Mouse (Mus musculus): ENCODE results near the gene Cfi. TPM values are rescaled to one million over a fixed set of nuclear protein-coding genes. Genes with fewer than 3 reads are reported as not detected.

Cfi gene
- 0.22 TPM in 1 of 2 replicates, not detected in the other for total RNA-seq (2014; rRNA removed)
- 0.33 and 0.55 TPM in 2 replicates for polyA plus RNA-seq (2015; fragmentation: Nextera tagmentation; extraction: Ambion mirVana)

- Histone ChIP-seq H3K4me2 (ENCODE audit: low read depth, low read length) (peak within 1 kb of the TSS; percentile 29), H3K36me3 (ENCODE audit: insufficient read depth, low read length) (no peaks in the 10 kb centered on the region), H3K9ac (replicated peaks; ENCODE audit: low read length) (no peak within 1 kb of the TSS), H3K27ac (no peak within 1 kb of the TSS), H3K4me1 (ENCODE audit: insufficient read depth, low read length) (no peaks in the 10 kb centered on the region), H3K4me3 (ENCODE audit: low read length) (no peak within 1 kb of the TSS), H3K9me3 (ENCODE audit: low read length) (no peaks in the 10 kb centered on the region), H3K27me3 (ENCODE audit: insufficient read depth, low read length) (no peaks in the 10 kb centered on the region)
- WGBS = 64% methylated on average over 6 of the region's 6 CpGs
- DNase-seq (ENCODE audit: low spot score) (no peak), ATAC-seq (no peak)
- no peak for TF ChIP-seq CTCF (IDR thresholded peaks at IDR 0.05; ENCODE audit: low read depth)
These were observed at the start of gene Cfi for GRCm38 (mm10) chr3:129835388-129835934. Gene Cfi, plus strand, starts transcription at chr3:129835884.

- DNase-seq (ENCODE audit: low spot score) = no peak
- Histone ChIP-seq H3K4me2 (ENCODE audit: low read depth, low read length) (no peak overlapping the region), H3K36me3 (ENCODE audit: insufficient read depth, low read length) (no peaks in the 10 kb centered on the region), H3K4me3 (ENCODE audit: low read length) (no peak overlapping the region), H3K27ac (no peak overlapping the region), H3K4me1 (ENCODE audit: insufficient read depth, low read length) (no peaks in the 10 kb centered on the region), H3K27me3 (ENCODE audit: insufficient read depth, low read length) (no peaks in the 10 kb centered on the region), H3K9ac (replicated peaks; ENCODE audit: low read length) (no peak overlapping the region), H3K9me3 (ENCODE audit: low read length) (no peaks in the 10 kb centered on the region)
- no peak for TF ChIP-seq CTCF (IDR thresholded peaks at IDR 0.05; ENCODE audit: low read depth)
- no peak for ATAC-seq
- 88% methylated on average over 5 of the region's 5 CpGs for WGBS
These were observed 41.9 kb upstream of the Cfi start for GRCm38 (mm10) chr3:129793801-129794200.

DNA sequence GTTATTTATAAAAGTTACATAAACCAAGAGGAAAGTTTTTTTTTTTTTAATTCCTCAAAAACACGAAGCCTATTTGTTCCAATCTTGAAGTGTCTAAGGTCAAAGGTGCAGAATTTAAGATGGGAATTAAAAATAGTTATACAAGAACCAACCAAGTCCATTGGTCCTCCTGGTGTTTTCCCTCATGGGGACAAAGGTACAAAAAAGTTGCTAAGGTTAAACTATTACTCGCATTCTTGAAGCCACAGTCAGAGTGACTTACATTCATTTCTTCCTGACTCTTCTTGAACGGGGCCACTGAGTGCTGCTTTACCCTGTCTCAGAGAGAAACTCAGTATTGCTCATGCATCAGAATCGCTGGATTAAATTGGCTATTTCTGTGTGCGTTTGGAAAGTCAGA, 38.3 kb upstream of the Cfi start:
- Histone ChIP-seq H3K36me3 (ENCODE audit: insufficient read depth, low read length) (no peaks in the 10 kb centered on the region), H3K27ac (no peak overlapping the region)
- DNase-seq (ENCODE audit: low spot score) = no peak

GRCm38 (mm10) chr3:129798551-129798950, 37.1 kb upstream of the Cfi start:
- Histone ChIP-seq H3K9me3 (ENCODE audit: low read length) (no peaks in the 10 kb centered on the region), H3K36me3 (ENCODE audit: insufficient read depth, low read length) (no peaks in the 10 kb centered on the region), H3K4me3 (ENCODE audit: low read length) (no peak overlapping the region), H3K27me3 (ENCODE audit: insufficient read depth, low read length) (no peaks in the 10 kb centered on the region), H3K4me2 (ENCODE audit: low read depth, low read length) (no peak overlapping the region), H3K4me1 (ENCODE audit: insufficient read depth, low read length) (no peaks in the 10 kb centered on the region), H3K9ac (replicated peaks; ENCODE audit: low read length) (no peak overlapping the region), H3K27ac (no peak overlapping the region)
- no peak for ATAC-seq
- WGBS = 86% methylated on average over 11 of the region's 11 CpGs
- TF ChIP-seq CTCF (IDR thresholded peaks at IDR 0.05; ENCODE audit: low read depth) = no peak
- no peak for DNase-seq (ENCODE audit: low spot score)

More for the DNA sequence above, 38.3 kb upstream of the Cfi start:
- ATAC-seq = no peak
- Histone ChIP-seq H3K4me1 (ENCODE audit: insufficient read depth, low read length) (no peaks in the 10 kb centered on the region), H3K27me3 (ENCODE audit: insufficient read depth, low read length) (no peaks in the 10 kb centered on the region), H3K4me3 (ENCODE audit: low read length) (no peak overlapping the region), H3K4me2 (ENCODE audit: low read depth, low read length) (no peak overlapping the region), H3K9ac (replicated peaks; ENCODE audit: low read length) (no peak overlapping the region), H3K9me3 (ENCODE audit: low read length) (no peaks in the 10 kb centered on the region)
- WGBS = 83% methylated on average over 5 of the region's 5 CpGs
- TF ChIP-seq CTCF (IDR thresholded peaks at IDR 0.05; ENCODE audit: low read depth) = no peak

DNA sequence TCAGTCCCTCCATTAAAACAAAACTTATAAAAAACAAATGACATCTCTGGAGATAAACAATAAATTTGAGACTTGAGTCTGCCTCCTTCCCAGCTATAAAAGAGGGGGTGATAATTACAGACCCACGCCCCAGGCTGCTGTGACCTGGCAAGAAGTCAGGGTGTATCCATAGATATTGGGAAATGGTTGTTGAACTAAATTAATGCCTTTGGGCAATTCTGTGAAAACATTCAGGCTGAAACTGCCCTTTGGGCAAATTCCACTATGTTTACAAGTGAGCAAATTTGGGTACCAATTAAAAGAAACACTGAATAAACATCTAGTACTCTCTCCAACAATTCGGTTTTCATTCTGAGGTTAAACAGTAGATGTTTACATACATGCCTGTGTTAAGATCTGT, 36.7 kb upstream of the Cfi start:
- Histone ChIP-seq H3K9ac (replicated peaks; ENCODE audit: low read length) (no peak overlapping the region), H3K27ac (no peak overlapping the region), H3K9me3 (ENCODE audit: low read length) (no peaks in the 10 kb centered on the region), H3K4me3 (ENCODE audit: low read length) (no peak overlapping the region), H3K4me2 (ENCODE audit: low read depth, low read length) (no peak overlapping the region), H3K4me1 (ENCODE audit: insufficient read depth, low read length) (no peaks in the 10 kb centered on the region), H3K36me3 (ENCODE audit: insufficient read depth, low read length) (no peaks in the 10 kb centered on the region), H3K27me3 (ENCODE audit: insufficient read depth, low read length) (no peaks in the 10 kb centered on the region)
- DNase-seq (ENCODE audit: low spot score) (no peak), ATAC-seq (no peak)
- WGBS = 88% methylated on average over 2 of the region's 2 CpGs
- TF ChIP-seq CTCF (IDR thresholded peaks at IDR 0.05; ENCODE audit: low read depth) = no peak

DNA sequence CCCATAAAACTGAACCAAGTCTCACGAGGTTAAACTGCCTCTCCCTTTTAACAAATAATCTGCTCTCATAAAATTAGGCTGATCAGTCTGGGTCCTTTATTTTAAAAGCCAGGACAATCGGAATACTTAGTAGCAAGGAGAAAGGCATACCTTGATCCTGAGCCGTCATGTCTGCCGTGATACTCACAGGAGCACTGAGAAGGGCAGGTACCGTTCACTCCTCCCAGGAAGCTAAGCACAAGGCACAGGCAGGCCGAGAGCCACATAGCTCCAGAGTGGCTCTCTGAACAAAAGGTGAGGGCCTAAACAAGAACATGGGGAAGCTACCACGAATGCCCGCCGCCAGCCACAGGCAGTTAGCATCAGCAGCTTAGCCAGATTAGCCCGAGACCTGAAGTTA, 31.9 kb upstream of the Cfi start, which contains the start of gene Lrit3:
Gene Lrit3, minus strand, starts transcription at position 266 of the 400 bp plus-strand sequence.
- no peak within 1 kb of the TSS for H3K4me3 ChIP-seq (ENCODE audit: low read length)
- no peak for TF ChIP-seq CTCF (IDR thresholded peaks at IDR 0.05; ENCODE audit: low read depth)
- H3K4me2 ChIP-seq (ENCODE audit: low read depth, low read length) = no peak within 1 kb of the TSS
- no peaks in the 10 kb centered on the region for H3K9me3 ChIP-seq (ENCODE audit: low read length)
- ATAC-seq (no peak), DNase-seq (ENCODE audit: low spot score) (no peak)
- WGBS = 83% methylated on average over 10 of the region's 10 CpGs
- no peaks in the 10 kb centered on the region for H3K36me3 ChIP-seq (ENCODE audit: insufficient read depth, low read length)
- H3K27ac ChIP-seq = no peak within 1 kb of the TSS
- H3K27me3 ChIP-seq (ENCODE audit: insufficient read depth, low read length) = no peaks in the 10 kb centered on the region
- H3K9ac ChIP-seq (replicated peaks; ENCODE audit: low read length) = no peak within 1 kb of the TSS
- no peaks in the 10 kb centered on the region for H3K4me1 ChIP-seq (ENCODE audit: insufficient read depth, low read length)

DNA sequence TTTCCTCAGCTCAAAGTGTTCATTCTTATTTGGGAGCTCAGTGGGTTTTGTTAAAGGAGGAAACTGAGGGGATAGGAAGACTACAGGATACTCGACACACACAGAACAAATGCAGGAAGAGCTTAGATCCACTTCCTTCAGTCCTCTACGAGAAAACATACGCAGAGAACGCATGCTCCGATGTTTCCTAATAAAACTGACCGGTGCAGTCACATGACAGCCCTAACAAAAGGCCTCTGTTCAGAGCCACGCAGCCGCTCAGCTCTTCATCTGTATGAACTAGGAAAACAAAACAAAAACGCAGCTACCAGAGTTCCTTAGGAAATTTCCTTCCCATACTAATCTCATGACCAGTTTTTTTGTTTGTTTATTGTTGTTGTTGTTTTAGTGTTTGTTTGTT, 14.8 kb upstream of the Cfi start:
- ATAC-seq (no peak), DNase-seq (ENCODE audit: low spot score) (no peak)
- Histone ChIP-seq H3K36me3 (ENCODE audit: insufficient read depth, low read length) (peaks cover 16% of the 10 kb centered on the region; the same call in 1 of the 2 replicates), H3K27me3 (ENCODE audit: insufficient read depth, low read length) (no peaks in the 10 kb centered on the region), H3K4me3 (ENCODE audit: low read length) (no peak overlapping the region), H3K9me3 (ENCODE audit: low read length) (no peaks in the 10 kb centered on the region), H3K9ac (replicated peaks; ENCODE audit: low read length) (no peak overlapping the region), H3K4me1 (ENCODE audit: insufficient read depth, low read length) (no peaks in the 10 kb centered on the region), H3K27ac (no peak overlapping the region), H3K4me2 (ENCODE audit: low read depth, low read length) (no peak overlapping the region)
- no peak for TF ChIP-seq CTCF (IDR thresholded peaks at IDR 0.05; ENCODE audit: low read depth)
- WGBS = 55% methylated on average over 9 of the region's 9 CpGs
